Mouse (Mus musculus): Measurements from ENCODE around the gene Il12rb2. TPM values are rescaled to one million over a fixed set of nuclear protein-coding genes. Genes with fewer than 3 reads are reported as not detected.
A peak's percentile ranks its signal among the peaks of the same experiment; 100 is the strongest.

Il12rb2 gene
- polyA plus RNA-seq, 1 experiment from 2014 or later, result 0.05 TPM

- peaks cover 19% of the 10 kb centered on the region for H3K4me1 ChIP-seq (ENCODE audit: insufficient read depth, low read length)
- no peaks in the 10 kb centered on the region for H3K27me3 ChIP-seq (ENCODE audit: insufficient read depth, low read length)
- no peak overlapping the region for H3K4me2 ChIP-seq (replicated peaks; ENCODE audit: low read depth, low read length)
- no peak overlapping the region for H3K4me3 ChIP-seq (ENCODE audit: low read length)
- 0 out of 2 replicates have a peak, but pooled peaks have one; percentile 21 for ATAC-seq (ENCODE audit: low FRiP score, low TSS enrichment)
- no peak overlapping the region for H3K9ac ChIP-seq (replicated peaks; ENCODE audit: low read length)
- no peak overlapping the region for H3K27ac ChIP-seq (ENCODE audit: low read length)
- no peaks in the 10 kb centered on the region for H3K36me3 ChIP-seq (ENCODE audit: insufficient read depth, low read length)
- H3K9me3 ChIP-seq (ENCODE audit: low read length), result no peaks in the 10 kb centered on the region
- 88% methylated on average over 3 of the region's 3 CpGs for WGBS
Observed at GRCm38 (mm10) chr6:67301230-67301629, 74.8 kb downstream of the Il12rb2 start.

- Histone ChIP-seq H3K27me3 (ENCODE audit: insufficient read depth, low read length) (no peaks in the 10 kb centered on the region), H3K9me3 (ENCODE audit: low read length) (no peaks in the 10 kb centered on the region), H3K4me2 (replicated peaks; ENCODE audit: low read depth, low read length) (no peak overlapping the region), H3K4me3 (ENCODE audit: low read length) (no peak overlapping the region), H3K36me3 (ENCODE audit: insufficient read depth, low read length) (no peaks in the 10 kb centered on the region), H3K9ac (replicated peaks; ENCODE audit: low read length) (no peak overlapping the region), H3K27ac (ENCODE audit: low read length) (peak overlapping the region; percentile 12; the same call in 1 of the 2 replicates), H3K4me1 (ENCODE audit: insufficient read depth, low read length) (peaks cover 19% of the 10 kb centered on the region)
- peak; percentile 65; the same call in 1 of the 2 replicates for ATAC-seq (ENCODE audit: low FRiP score, low TSS enrichment)
- 24% methylated on average over 6 of the region's 6 CpGs for WGBS
Observed at GRCm38 (mm10) chr6:67300710-67301163, 75.3 kb downstream of the Il12rb2 start.

- Histone ChIP-seq H3K27me3 (ENCODE audit: insufficient read depth, low read length) (no peaks in the 10 kb centered on the region), H3K4me2 (replicated peaks; ENCODE audit: low read depth, low read length) (no peak overlapping the region), H3K4me1 (ENCODE audit: insufficient read depth, low read length) (peaks cover 19% of the 10 kb centered on the region), H3K9me3 (ENCODE audit: low read length) (no peaks in the 10 kb centered on the region), H3K27ac (ENCODE audit: low read length) (peak overlapping the region; percentile 12; the same call in 1 of the 2 replicates), H3K4me3 (ENCODE audit: low read length) (no peak overlapping the region), H3K36me3 (ENCODE audit: insufficient read depth, low read length) (no peaks in the 10 kb centered on the region), H3K9ac (replicated peaks; ENCODE audit: low read length) (no peak overlapping the region)
- 40% methylated on average over 4 of the region's 4 CpGs for WGBS
- ATAC-seq (ENCODE audit: low FRiP score, low TSS enrichment), result peak; percentile 55
Observed at GRCm38 (mm10) chr6:67300300-67300699, 75.7 kb downstream of the Il12rb2 start.

- Histone ChIP-seq H3K9ac (replicated peaks; ENCODE audit: low read length) (no peak overlapping the region), H3K4me1 (ENCODE audit: insufficient read depth, low read length) (peaks cover 19% of the 10 kb centered on the region), H3K9me3 (ENCODE audit: low read length) (no peaks in the 10 kb centered on the region), H3K4me3 (ENCODE audit: low read length) (no peak overlapping the region), H3K4me2 (replicated peaks; ENCODE audit: low read depth, low read length) (no peak overlapping the region), H3K27ac (ENCODE audit: low read length) (no peak overlapping the region), H3K36me3 (ENCODE audit: insufficient read depth, low read length) (no peaks in the 10 kb centered on the region), H3K27me3 (ENCODE audit: insufficient read depth, low read length) (no peaks in the 10 kb centered on the region)
- 79% methylated on average over 5 of the region's 5 CpGs for WGBS
- ATAC-seq (ENCODE audit: low FRiP score, low TSS enrichment), result no peak
Observed at GRCm38 (mm10) chr6:67298742-67299141, 77.2 kb downstream of the Il12rb2 start.

- no peaks in the 10 kb centered on the region for H3K27me3 ChIP-seq (ENCODE audit: insufficient read depth, low read length)
- WGBS, result 54% methylated on average over 5 of the region's 5 CpGs
- H3K9me3 ChIP-seq (ENCODE audit: low read length), result no peaks in the 10 kb centered on the region
- H3K4me1 ChIP-seq (ENCODE audit: insufficient read depth, low read length), result peaks cover 16% of the 10 kb centered on the region
- H3K9ac ChIP-seq (replicated peaks; ENCODE audit: low read length), result no peak overlapping the region
- H3K4me2 ChIP-seq (replicated peaks; ENCODE audit: low read depth, low read length), result no peak overlapping the region
- H3K4me3 ChIP-seq (ENCODE audit: low read length), result no peak overlapping the region
- H3K27ac ChIP-seq (ENCODE audit: low read length), result no peak overlapping the region
- H3K36me3 ChIP-seq (ENCODE audit: insufficient read depth, low read length), result no peaks in the 10 kb centered on the region
- no peak for ATAC-seq (ENCODE audit: low FRiP score, low TSS enrichment)
Observed at GRCm38 (mm10) chr6:67296126-67296525, 79.9 kb downstream of the Il12rb2 start.

- Histone ChIP-seq H3K9ac (replicated peaks; ENCODE audit: low read length) (no peak overlapping the region), H3K4me2 (replicated peaks; ENCODE audit: low read depth, low read length) (no peak overlapping the region), H3K27me3 (ENCODE audit: insufficient read depth, low read length) (no peaks in the 10 kb centered on the region), H3K27ac (ENCODE audit: low read length) (no peak overlapping the region), H3K36me3 (ENCODE audit: insufficient read depth, low read length) (0 out of 2 replicates have a peak, but pooled peaks cover 7% of the 10 kb centered on the region), H3K9me3 (ENCODE audit: low read length) (no peaks in the 10 kb centered on the region), H3K4me3 (ENCODE audit: low read length) (no peak overlapping the region), H3K4me1 (ENCODE audit: insufficient read depth, low read length) (no peaks in the 10 kb centered on the region)
- ATAC-seq (ENCODE audit: low FRiP score, low TSS enrichment), result no peak
- WGBS, result 82% methylated on average over 5 of the region's 5 CpGs
Observed at GRCm38 (mm10) chr6:67292042-67292623, 83.9 kb downstream of the Il12rb2 start.

- 83% methylated on average over 1 of the region's 1 CpGs for WGBS
- no peaks in the 10 kb centered on the region for H3K27me3 ChIP-seq (ENCODE audit: insufficient read depth, low read length)
- H3K27ac ChIP-seq (ENCODE audit: low read length), result no peak overlapping the region
- no peak overlapping the region for H3K4me3 ChIP-seq (ENCODE audit: low read length)
- no peak for ATAC-seq (ENCODE audit: low FRiP score, low TSS enrichment)
- H3K4me1 ChIP-seq (ENCODE audit: insufficient read depth, low read length), result no peaks in the 10 kb centered on the region
- peaks cover 37% of the 10 kb centered on the region for H3K36me3 ChIP-seq (ENCODE audit: insufficient read depth, low read length)
- no peaks in the 10 kb centered on the region for H3K9me3 ChIP-seq (ENCODE audit: low read length)
- no peak overlapping the region for H3K9ac ChIP-seq (replicated peaks; ENCODE audit: low read length)
- no peak overlapping the region for H3K4me2 ChIP-seq (replicated peaks; ENCODE audit: low read depth, low read length)
Observed at GRCm38 (mm10) chr6:67282897-67283296, 93.1 kb downstream of the Il12rb2 start.

GRCm38 (mm10) chr6:67281614-67282197 lies 94.3 kb downstream of the Il12rb2 start:
- Histone ChIP-seq H3K9me3 (ENCODE audit: low read length) (no peaks in the 10 kb centered on the region), H3K4me3 (ENCODE audit: low read length) (no peak overlapping the region), H3K4me1 (ENCODE audit: insufficient read depth, low read length) (no peaks in the 10 kb centered on the region), H3K9ac (replicated peaks; ENCODE audit: low read length) (no peak overlapping the region), H3K27me3 (ENCODE audit: insufficient read depth, low read length) (no peaks in the 10 kb centered on the region), H3K4me2 (replicated peaks; ENCODE audit: low read depth, low read length) (no peak overlapping the region), H3K36me3 (ENCODE audit: insufficient read depth, low read length) (peaks cover 42% of the 10 kb centered on the region), H3K27ac (ENCODE audit: low read length) (no peak overlapping the region)
- no peak for ATAC-seq (ENCODE audit: low FRiP score, low TSS enrichment)
- 87% methylated on average over 9 of the region's 9 CpGs for WGBS

- H3K4me3 ChIP-seq (ENCODE audit: low read length), result no peak overlapping the region
- no peaks in the 10 kb centered on the region for H3K9me3 ChIP-seq (ENCODE audit: low read length)
- H3K27ac ChIP-seq (ENCODE audit: low read length), result no peak overlapping the region
- H3K4me1 ChIP-seq (ENCODE audit: insufficient read depth, low read length), result no peaks in the 10 kb centered on the region
- 84% methylated on average over 5 of the region's 5 CpGs for WGBS
- peaks cover 45% of the 10 kb centered on the region for H3K36me3 ChIP-seq (ENCODE audit: insufficient read depth, low read length)
- no peaks in the 10 kb centered on the region for H3K27me3 ChIP-seq (ENCODE audit: insufficient read depth, low read length)
- no peak for ATAC-seq (ENCODE audit: low FRiP score, low TSS enrichment)
- H3K4me2 ChIP-seq (replicated peaks; ENCODE audit: low read depth, low read length), result no peak overlapping the region
- H3K9ac ChIP-seq (replicated peaks; ENCODE audit: low read length), result no peak overlapping the region
Observed at GRCm38 (mm10) chr6:67277944-67278343, 98.0 kb downstream of the Il12rb2 start.

- ATAC-seq (ENCODE audit: low FRiP score, low TSS enrichment), result no peak
Observed at GRCm38 (mm10) chr6:67269459-67269858, 106.5 kb downstream of the Il12rb2 start.

More at GRCm38 (mm10) chr6:67269459-67269858, 106.5 kb downstream of the Il12rb2 start:
- Histone ChIP-seq H3K36me3 (ENCODE audit: insufficient read depth, low read length) (peaks cover 11% of the 10 kb centered on the region), H3K27ac (ENCODE audit: low read length) (no peak overlapping the region), H3K4me1 (ENCODE audit: insufficient read depth, low read length) (peaks cover 8% of the 10 kb centered on the region; the same call in 1 of the 2 replicates), H3K9ac (replicated peaks; ENCODE audit: low read length) (peak overlapping the region; percentile 53; the same call in 1 of the 2 replicates), H3K9me3 (ENCODE audit: low read length) (no peaks in the 10 kb centered on the region), H3K27me3 (ENCODE audit: insufficient read depth, low read length) (no peaks in the 10 kb centered on the region), H3K4me3 (ENCODE audit: low read length) (peak overlapping the region; percentile 43), H3K4me2 (replicated peaks; ENCODE audit: low read depth, low read length) (peak overlapping the region; percentile 59)
- 26% methylated on average over 2 of the region's 2 CpGs for WGBS

Measured in kidney, embryonic 16.5 days (tissue).